ENCODE assay signal across 29 mouse cellular contexts in the genomic region with DNA sequence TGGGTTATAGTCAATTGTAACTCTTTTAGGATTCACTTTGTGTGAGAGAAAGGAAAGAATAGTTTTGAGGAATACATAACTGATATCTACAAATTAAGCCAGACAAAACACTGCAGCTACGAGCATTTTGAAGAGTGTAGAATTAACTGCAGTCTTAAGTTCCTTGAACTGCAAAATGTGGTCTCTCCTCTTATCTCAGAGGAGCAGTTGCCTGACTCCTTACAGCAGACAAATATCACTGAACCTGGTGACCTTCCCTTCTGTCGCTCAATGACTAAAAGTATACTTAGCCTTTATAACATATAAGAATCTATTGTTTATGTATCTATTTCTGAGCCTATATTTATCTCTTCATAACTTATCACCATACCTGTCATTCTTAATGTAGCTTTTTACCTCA. TPM values are rescaled to one million over a fixed set of nuclear protein-coding genes. Genes with fewer than 3 reads are reported as not detected.
DNase-seq lines count a peak whose midpoint lies in the region; ATAC-seq and TF ChIP-seq lines count a peak whose summit lies in the region.
"Had no signal": no experiment of that assay in that cellular context is flagged by ENCODE, and none has a peak within 500 bp of the region (broad histone marks: within the 10 kb centered on the region; RNA-seq: fewer than 3 reads in every experiment).

No protein-coding gene starts in this region.

- peak; percentile 89 for ATAC-seq in G1E (ENCODE audit: extremely low read depth, insufficient number of reproducible peaks, low FRiP score, poor library complexity, severe bottlenecking)
- peak; percentile 89 for ATAC-seq in liver, embryonic 12.5 days
- ATAC-seq in liver, postnatal 0 days = no peak
- no peak for ATAC-seq in hindbrain, postnatal 0 days
- ATAC-seq: CD4-positive, CD25-positive, alpha-beta regulatory T cell, adult 4 months; forebrain, embryonic 15.5 days; intestine, embryonic 16.5 days; midbrain, embryonic 16.5 days had no signal

- peak; percentile 10 for DNase-seq in G1E (ENCODE audit: low spot score)
- peak; percentile 55 for DNase-seq in c-Kit-positive CD71-positive TER-119-positive erythroid progenitor cells, embryonic 14.5 days (ENCODE audit: low spot score)
- no peak for DNase-seq in liver, postnatal 0 days
- DNase-seq in gastrocnemius, postnatal 25 days = no peak
- DNase-seq in retina, postnatal 1 day = no peak
- no peak for DNase-seq in hindbrain, postnatal 0 days (ENCODE audit: low spot score)
- DNase-seq in right cerebral cortex, adult 18-20 months = no peak
- DNase-seq: adrenal gland, postnatal 14 days; cerebellum, adult 18-20 months; cerebellum, postnatal 14 days; gastrocnemius, adult 2 months; heart, postnatal 10 days; kidney, adult 8-10 months; kidney, postnatal 10 days; layer of hippocampus, postnatal 36 days; left cerebral cortex, postnatal 4 days; lung, embryonic 14.5 days; lung, postnatal 14 days; thymus, postnatal 4 days had no signal

- TF ChIP-seq CTCF in G1E (IDR thresholded peaks at IDR 0.05; ENCODE audit: low read depth, low read length) = no peak
- TF ChIP-seq CTCF in liver, postnatal 0 days (IDR thresholded peaks at IDR 0.05; ENCODE audit: low read depth) = no peak
- no peak for TF ChIP-seq CTCF in hindbrain, postnatal 0 days (IDR thresholded peaks at IDR 0.05; ENCODE audit: low read depth)

- H3K27me3 ChIP-seq in G1E (ENCODE audit: insufficient read depth, low read length) = no peaks in the 10 kb centered on the region
- no peaks in the 10 kb centered on the region for H3K27me3 ChIP-seq in liver, embryonic 12.5 days (replicated peaks)
- no peaks in the 10 kb centered on the region for H3K27me3 ChIP-seq in liver, postnatal 0 days (ENCODE audit: insufficient read depth, low read length)
- no peaks in the 10 kb centered on the region for H3K27me3 ChIP-seq in hindbrain, postnatal 0 days (ENCODE audit: insufficient read depth, low read length)
- H3K27me3 ChIP-seq: forebrain, embryonic 15.5 days; heart, embryonic 13.5 days; hindbrain, embryonic 12.5 days; neural tube, embryonic 12.5 days had no signal

- 0 out of 2 replicates have a peak, but pooled peaks have one; percentile 43 for TF ChIP-seq EP300 in liver, postnatal 0 days (IDR thresholded peaks at IDR 0.05; ENCODE audit: low read depth)

- H3K4me2 ChIP-seq in liver, embryonic 12.5 days = peak overlapping the region; percentile 37
- H3K4me2 ChIP-seq in liver, postnatal 0 days (ENCODE audit: low read depth, low read length) = no peak overlapping the region
- no peak overlapping the region for H3K4me2 ChIP-seq in hindbrain, postnatal 0 days (ENCODE audit: low read depth, low read length)
- H3K4me2 ChIP-seq: forebrain, embryonic 15.5 days; heart, embryonic 13.5 days; hindbrain, embryonic 12.5 days; lung, embryonic 14.5 days; midbrain, embryonic 11.5 days; neural tube, embryonic 12.5 days had no signal

- peaks cover 13% of the 10 kb centered on the region; the same call in 1 of the 2 replicates for H3K4me1 ChIP-seq in G1E (ENCODE audit: insufficient read depth, low read depth, low read length)
- H3K4me1 ChIP-seq in liver, embryonic 12.5 days = peaks cover 19% of the 10 kb centered on the region
- no peaks in the 10 kb centered on the region for H3K4me1 ChIP-seq in liver, postnatal 0 days (ENCODE audit: insufficient read depth)
- H3K4me1 ChIP-seq in hindbrain, postnatal 0 days (ENCODE audit: insufficient read depth, low read length) = no peaks in the 10 kb centered on the region
- H3K4me1 ChIP-seq: forebrain, embryonic 10.5 days; forebrain, embryonic 15.5 days; hindbrain, embryonic 12.5 days; neural tube, embryonic 12.5 days had no signal

- 11% methylated on average over 2 of the region's 2 CpGs for WGBS in liver, embryonic 12.5 days (ENCODE audit: insufficient replicate concordance)
- WGBS in liver, postnatal 0 days (ENCODE audit: insufficient replicate concordance) = 27% methylated on average over 2 of the region's 2 CpGs
- WGBS in hindbrain, postnatal 0 days = 88% methylated on average over 2 of the region's 2 CpGs

- H3K9me3 ChIP-seq in G1E (replicated peaks) = no peaks in the 10 kb centered on the region
- H3K9me3 ChIP-seq in liver, embryonic 12.5 days (replicated peaks) = no peaks in the 10 kb centered on the region
- no peaks in the 10 kb centered on the region for H3K9me3 ChIP-seq in liver, postnatal 0 days (ENCODE audit: low read length)
- no peaks in the 10 kb centered on the region for H3K9me3 ChIP-seq in hindbrain, postnatal 0 days (ENCODE audit: low read length)
- H3K9me3 ChIP-seq: forebrain, embryonic 10.5 days; forebrain, embryonic 15.5 days; heart, embryonic 13.5 days; hindbrain, embryonic 12.5 days; neural tube, embryonic 12.5 days had no signal

- no peaks in the 10 kb centered on the region for H3K36me3 ChIP-seq in G1E (replicated peaks)
- H3K36me3 ChIP-seq in liver, embryonic 12.5 days = no peaks in the 10 kb centered on the region
- H3K36me3 ChIP-seq in liver, postnatal 0 days (replicated peaks; ENCODE audit: insufficient read depth, low read length) = no peaks in the 10 kb centered on the region
- H3K36me3 ChIP-seq in hindbrain, postnatal 0 days (ENCODE audit: insufficient read depth, low read length) = no peaks in the 10 kb centered on the region
- H3K36me3 ChIP-seq: forebrain, embryonic 10.5 days; forebrain, embryonic 15.5 days; heart, embryonic 13.5 days; hindbrain, embryonic 12.5 days; neural tube, embryonic 12.5 days had no signal

- no peak overlapping the region for H3K4me3 ChIP-seq in G1E (ENCODE audit: low read depth, low read length)
- H3K4me3 ChIP-seq in liver, embryonic 12.5 days = no peak overlapping the region
- H3K4me3 ChIP-seq in liver, postnatal 0 days (ENCODE audit: low read depth, low read length) = no peak overlapping the region
- H3K4me3 ChIP-seq in hindbrain, postnatal 0 days (ENCODE audit: low read length) = no peak overlapping the region
- H3K4me3 ChIP-seq: forebrain, embryonic 10.5 days; forebrain, embryonic 15.5 days; gastrocnemius, adult 2 months; heart, embryonic 13.5 days; hindbrain, embryonic 12.5 days; neural tube, embryonic 12.5 days had no signal

- H3K9ac ChIP-seq in liver, embryonic 12.5 days = no peak overlapping the region
- no peak overlapping the region for H3K9ac ChIP-seq in liver, postnatal 0 days (replicated peaks)
- H3K9ac ChIP-seq in hindbrain, postnatal 0 days (replicated peaks; ENCODE audit: low read length) = no peak overlapping the region
- H3K9ac ChIP-seq: forebrain, embryonic 15.5 days; heart, embryonic 13.5 days; hindbrain, embryonic 12.5 days; lung, embryonic 14.5 days; neural tube, embryonic 12.5 days had no signal

- H3K27ac ChIP-seq in liver, embryonic 12.5 days = no peak overlapping the region
- H3K27ac ChIP-seq in liver, postnatal 0 days (ENCODE audit: low read depth) = no peak overlapping the region
- no peak overlapping the region for H3K27ac ChIP-seq in hindbrain, postnatal 0 days
- H3K27ac ChIP-seq: forebrain, embryonic 10.5 days; forebrain, embryonic 15.5 days; gastrocnemius, adult 2 months; heart, embryonic 13.5 days; hindbrain, embryonic 12.5 days; neural tube, embryonic 12.5 days had no signal

RNA-seq across cellular contexts. Expression of a gene that starts 18.3 kb away (rescaled TPM):
- total RNA-seq in G1E (2014; fragmentation: Nextera tagmentation) = 38.4 and 50.3 TPM in 2 replicates
- 54.7 and 56.9 TPM in 2 replicates for total RNA-seq in G1E (2017)
- 1.7 and 1.8 TPM in 2 replicates for polyA plus RNA-seq in G1E (2012)
- 31.5 and 32.1 TPM in 2 replicates for polyA plus RNA-seq in liver, embryonic 12.5 days (2016; fragmentation: Nextera tagmentation; extraction: Ambion mirVana)
- polyA plus RNA-seq in liver, postnatal 0 days (2015; fragmentation: Nextera tagmentation; extraction: Ambion mirVana) = 15.3 and 16.2 TPM in 2 replicates
- 1 to 10 TPM; 6.5 to 6.6 TPM for total RNA-seq in gastrocnemius, postnatal 25 days (2021)
- 9.0 and 11.0 TPM in 2 replicates for total RNA-seq in hindbrain, postnatal 0 days (2014; rRNA removed)
- polyA plus RNA-seq in hindbrain, postnatal 0 days (2015; fragmentation: Nextera tagmentation; extraction: Ambion mirVana) = 20.1 and 22.6 TPM in 2 replicates

Comparison
In these comparisons a context has a peak if more than half of its experiments do, and no peak if none do; other contexts are left out.
1. ATAC-seq: peak in G1E (single experiment) and liver, embryonic 12.5 days (single experiment); none in liver, postnatal 0 days (single experiment) and hindbrain, postnatal 0 days (single experiment).
2. DNase-seq: peak in G1E (single experiment) and c-Kit-positive CD71-positive TER-119-positive erythroid progenitor cells, embryonic 14.5 days (single experiment); none in liver, postnatal 0 days (single experiment), gastrocnemius, postnatal 25 days (single experiment), retina, postnatal 1 day (single experiment), hindbrain, postnatal 0 days (single experiment) and right cerebral cortex, adult 18-20 months (single experiment).